10 mouse cellular contexts compared by ENCODE assay signal in genomic region chr8:70343696-70344095, GRCm38 (mm10). TPM values are rescaled to one million over a fixed set of nuclear protein-coding genes. Genes with fewer than 3 reads are reported as not detected.
A peak's percentile ranks its signal among the peaks of the same experiment; 100 is the strongest.
DNase-seq lines count a peak whose midpoint lies in the region; ATAC-seq and TF ChIP-seq lines count a peak whose summit lies in the region.
"Had no signal": no experiment of that assay in that cellular context is flagged by ENCODE, and none has a peak within 500 bp of the region (broad histone marks: within the 10 kb centered on the region; RNA-seq: fewer than 3 reads in every experiment).

No protein-coding gene starts in this region.

- ATAC-seq in lung, embryonic 14.5 days (ENCODE audit: insufficient read depth), result 0 out of 2 replicates have a peak, but pooled peaks have one; percentile 33
- ATAC-seq in midbrain, embryonic 15.5 days (replicated peaks), result peak; percentile 46

- peak; percentile 51 for DNase-seq in cerebellum, adult 11 months
- DNase-seq in cerebellum, adult 8-10 months, result no peak
- DNase-seq in lung, embryonic 14.5 days, result peak; percentile 72
- DNase-seq in lung, adult 18-20 months, result no peak
- peak; percentile 77 to 82 for DNase-seq in cerebellum, postnatal 14 days
- peak; percentile 60 for DNase-seq in induced T-regulatory cell, adult 2 months (ENCODE audit: low read depth)
- no peak for DNase-seq in urinary bladder, adult 18-20 months (ENCODE audit: low spot score in 2 of 2)

- H3K9me3 ChIP-seq in lung, embryonic 14.5 days (ENCODE audit: low read depth, low read length), result no peaks in the 10 kb centered on the region
- no peaks in the 10 kb centered on the region for H3K9me3 ChIP-seq in midbrain, embryonic 15.5 days
- H3K9me3 ChIP-seq: G1E had no signal

- H3K4me3 ChIP-seq in lung, embryonic 14.5 days (ENCODE audit: low read depth, low read length), result no peak overlapping the region
- no peak overlapping the region for H3K4me3 ChIP-seq in midbrain, embryonic 15.5 days
- H3K4me3 ChIP-seq: myocyte had no signal

- no peaks in the 10 kb centered on the region for H3K4me1 ChIP-seq in lung, embryonic 14.5 days (ENCODE audit: insufficient read depth)
- peaks cover 5% of the 10 kb centered on the region; the same call in 1 of the 2 replicates for H3K4me1 ChIP-seq in midbrain, embryonic 15.5 days

- H3K27me3 ChIP-seq in lung, embryonic 14.5 days (ENCODE audit: insufficient read depth, low read length), result no peaks in the 10 kb centered on the region
- H3K27me3 ChIP-seq in midbrain, embryonic 15.5 days (replicated peaks), result no peaks in the 10 kb centered on the region

- no peak overlapping the region for H3K9ac ChIP-seq in lung, embryonic 14.5 days
- no peak overlapping the region for H3K9ac ChIP-seq in midbrain, embryonic 15.5 days

- WGBS in lung, embryonic 14.5 days, result 52% methylated on average over 6 of the region's 6 CpGs
- WGBS in midbrain, embryonic 15.5 days, result 64% methylated on average over 6 of the region's 6 CpGs

- H3K27ac ChIP-seq in lung, embryonic 14.5 days (ENCODE audit: low read depth), result no peak overlapping the region
- no peak overlapping the region for H3K27ac ChIP-seq in midbrain, embryonic 15.5 days

- no peak overlapping the region for H3K4me2 ChIP-seq in lung, embryonic 14.5 days
- H3K4me2 ChIP-seq in midbrain, embryonic 15.5 days, result no peak overlapping the region

- peaks cover 78% of the 10 kb centered on the region for H3K36me3 ChIP-seq in lung, embryonic 14.5 days (ENCODE audit: insufficient read depth)
- H3K36me3 ChIP-seq in midbrain, embryonic 15.5 days (replicated peaks), result peaks cover 23% of the 10 kb centered on the region; the same call in 1 of the 2 replicates

- peak; percentile 64 for TF ChIP-seq CTCF in lung, embryonic 14.5 days (IDR thresholded peaks at IDR 0.05; ENCODE audit: low read depth)

RNA-seq across cellular contexts. Expression of gene Upf1, which starts 9.4 kb away (rescaled TPM):
- 23.3 and 27.2 TPM in 2 replicates for polyA plus RNA-seq in lung, embryonic 14.5 days (2014; fragmentation: Nextera tagmentation; extraction: Ambion mirVana)
- 15.1 and 16.0 TPM in 2 replicates for polyA plus RNA-seq in midbrain, embryonic 15.5 days (2015; fragmentation: Nextera tagmentation; extraction: Ambion mirVana)

RNA-seq across cellular contexts. Expression of gene Gdf1, which starts 14.1 kb away (rescaled TPM):
- polyA plus RNA-seq in lung, embryonic 14.5 days (2014; fragmentation: Nextera tagmentation; extraction: Ambion mirVana), result 2.4 and 4.2 TPM in 2 replicates
- polyA plus RNA-seq in midbrain, embryonic 15.5 days (2015; fragmentation: Nextera tagmentation; extraction: Ambion mirVana), result 5.3 and 7.4 TPM in 2 replicates
- polyA plus RNA-seq: G1E had no signal

RNA-seq across cellular contexts. Expression of gene Cers1, which starts 28.1 kb away (rescaled TPM):
- 2.7 and 3.6 TPM in 2 replicates for polyA plus RNA-seq in lung, embryonic 14.5 days (2014; fragmentation: Nextera tagmentation; extraction: Ambion mirVana)
- 38.2 and 40.1 TPM in 2 replicates for polyA plus RNA-seq in midbrain, embryonic 15.5 days (2015; fragmentation: Nextera tagmentation; extraction: Ambion mirVana)
- polyA plus RNA-seq: G1E had no signal

RNA-seq across cellular contexts. Expression of gene Comp, which starts 29.7 kb away (rescaled TPM):
- 0.43 and 0.53 TPM in 2 replicates for polyA plus RNA-seq in lung, embryonic 14.5 days (2014; fragmentation: Nextera tagmentation; extraction: Ambion mirVana)
- polyA plus RNA-seq in midbrain, embryonic 15.5 days (2015; fragmentation: Nextera tagmentation; extraction: Ambion mirVana), result 0.50 and 0.57 TPM in 2 replicates

RNA-seq across cellular contexts. Expression of gene Cope, which starts 41.4 kb away (rescaled TPM):
- 286 and 303 TPM in 2 replicates for polyA plus RNA-seq in lung, embryonic 14.5 days (2014; fragmentation: Nextera tagmentation; extraction: Ambion mirVana)
- polyA plus RNA-seq in midbrain, embryonic 15.5 days (2015; fragmentation: Nextera tagmentation; extraction: Ambion mirVana), result 299 and 322 TPM in 2 replicates

Comparison
In these comparisons a context has a peak if more than half of its experiments do, and no peak if none do; other contexts are left out.
1. DNase-seq: peak in cerebellum, adult 11 months (single experiment), lung, embryonic 14.5 days (single experiment), cerebellum, postnatal 14 days (2 of 2) and induced T-regulatory cell, adult 2 months (single experiment); none in cerebellum, adult 8-10 months (single experiment), lung, adult 18-20 months (0 of 2) and urinary bladder, adult 18-20 months (0 of 2).